8 mouse cellular contexts compared by ENCODE assay signal in the genomic region with DNA sequence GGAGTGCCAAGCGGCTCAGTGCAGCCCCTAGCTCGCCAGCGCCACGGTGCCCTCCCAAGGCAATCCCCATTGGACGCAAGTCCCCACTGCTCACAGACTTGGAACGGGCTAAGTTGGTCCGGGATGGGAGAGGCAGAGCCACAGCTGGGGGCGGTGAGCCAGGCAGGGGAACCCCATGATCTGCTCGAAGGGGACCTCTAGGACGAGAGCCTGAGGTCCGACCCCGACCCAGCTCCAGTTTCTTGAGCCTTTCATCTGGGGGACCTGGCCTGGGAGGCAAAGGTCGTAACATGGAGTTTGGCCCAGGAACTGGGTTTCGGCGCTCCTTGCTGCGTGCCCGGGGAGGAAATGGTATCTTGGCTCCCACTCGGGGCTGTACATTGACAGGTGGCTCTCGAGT. TPM values are rescaled to one million over a fixed set of nuclear protein-coding genes. Genes with fewer than 3 reads are reported as not detected.
DNase-seq lines count a peak whose midpoint lies in the region; ATAC-seq and TF ChIP-seq lines count a peak whose summit lies in the region.

No protein-coding gene starts in this region.

- H3K4me2 ChIP-seq in heart, embryonic 15.5 days, result peak overlapping the region; percentile 83
- H3K4me2 ChIP-seq in hindbrain, postnatal 0 days (ENCODE audit: low read depth, low read length), result peak overlapping the region; percentile 75

- H3K9me3 ChIP-seq in heart, embryonic 15.5 days (replicated peaks), result no peaks in the 10 kb centered on the region
- H3K9me3 ChIP-seq in embryonic facial prominence, embryonic 10.5 days, result no peaks in the 10 kb centered on the region
- no peaks in the 10 kb centered on the region for H3K9me3 ChIP-seq in hindbrain, postnatal 0 days (ENCODE audit: low read length)

- TF ChIP-seq CTCF in hindbrain, postnatal 0 days (IDR thresholded peaks at IDR 0.05; ENCODE audit: low read depth), result no peak

- peak overlapping the region; percentile 100 for H3K4me3 ChIP-seq in heart, embryonic 15.5 days
- H3K4me3 ChIP-seq in embryonic facial prominence, embryonic 10.5 days, result peak overlapping the region; percentile 96
- peak overlapping the region; percentile 78 for H3K4me3 ChIP-seq in hindbrain, postnatal 0 days (ENCODE audit: low read length)

- H3K9ac ChIP-seq in heart, embryonic 15.5 days, result peak overlapping the region; percentile 99; the same call in 1 of the 2 replicates
- H3K9ac ChIP-seq in hindbrain, postnatal 0 days (replicated peaks; ENCODE audit: low read length), result no peak overlapping the region

- no peak for ATAC-seq in heart, embryonic 15.5 days (replicated peaks; ENCODE audit: insufficient number of reproducible peaks, insufficient read depth, low FRiP score, low read depth)
- no peak for ATAC-seq in hindbrain, postnatal 0 days

- intact Hi-C loops in heart, postnatal 25 days (cut with DNase I), result no loop called here

- 90% methylated on average over 19 of the region's 19 CpGs for WGBS in heart, embryonic 15.5 days
- WGBS in embryonic facial prominence, embryonic 10.5 days, result 89% methylated on average over 19 of the region's 19 CpGs
- WGBS in hindbrain, postnatal 0 days, result 89% methylated on average over 19 of the region's 19 CpGs

- H3K4me1 ChIP-seq in heart, embryonic 15.5 days (replicated peaks), result peaks cover 30% of the 10 kb centered on the region
- H3K4me1 ChIP-seq in embryonic facial prominence, embryonic 10.5 days, result peaks cover 40% of the 10 kb centered on the region
- peaks cover 6% of the 10 kb centered on the region; the same call in 1 of the 2 replicates for H3K4me1 ChIP-seq in hindbrain, postnatal 0 days (ENCODE audit: insufficient read depth, low read length)

- no peaks in the 10 kb centered on the region for H3K27me3 ChIP-seq in heart, embryonic 15.5 days
- H3K27me3 ChIP-seq in embryonic facial prominence, embryonic 10.5 days (replicated peaks; ENCODE audit: low read depth, poor library complexity, severe bottlenecking), result no peaks in the 10 kb centered on the region
- no peaks in the 10 kb centered on the region for H3K27me3 ChIP-seq in hindbrain, postnatal 0 days (ENCODE audit: insufficient read depth, low read length)

- no peak overlapping the region for H3K27ac ChIP-seq in heart, embryonic 15.5 days
- 0 out of 2 replicates have a peak overlapping the region, but pooled peaks have one; percentile 100 for H3K27ac ChIP-seq in embryonic facial prominence, embryonic 10.5 days (replicated peaks)
- no peak overlapping the region for H3K27ac ChIP-seq in hindbrain, postnatal 0 days

- peaks cover 45% of the 10 kb centered on the region; the same call in 1 of the 2 replicates for H3K36me3 ChIP-seq in heart, embryonic 15.5 days
- peaks cover 74% of the 10 kb centered on the region for H3K36me3 ChIP-seq in embryonic facial prominence, embryonic 10.5 days (replicated peaks)
- peaks cover 32% of the 10 kb centered on the region; the same call in 1 of the 2 replicates for H3K36me3 ChIP-seq in hindbrain, postnatal 0 days (ENCODE audit: insufficient read depth, low read length)

- DNase-seq in heart, postnatal 25 days (ENCODE audit: low spot score), result no peak
- DNase-seq in embryonic facial prominence, embryonic 10.5 days (ENCODE audit: low spot score), result no peak
- DNase-seq in hindbrain, postnatal 0 days (ENCODE audit: low spot score), result no peak
- peak; percentile 11 for DNase-seq in neural tube, embryonic 10.5 days (ENCODE audit: extremely low spot score, low spot score)
- DNase-seq in frontal cortex, postnatal 36 days (ENCODE audit: low spot score in 2 of 2), result no peak
- no peak for DNase-seq in adrenal gland, adult 18-20 months (ENCODE audit: low spot score in 2 of 2)
- no peak for DNase-seq in urinary bladder, postnatal 36 days (ENCODE audit: low spot score in 2 of 2)

RNA-seq across cellular contexts. Expression of gene Usp21, which starts 1.3 kb away (rescaled TPM):
- polyA plus RNA-seq in heart, embryonic 15.5 days (2015; fragmentation: Nextera tagmentation; extraction: Ambion mirVana), result 44.9 and 55.6 TPM in 2 replicates
- 10 to 100 TPM; 19.7 to 21.3 TPM for total RNA-seq in heart, postnatal 25 days (2021)
- polyA plus RNA-seq in embryonic facial prominence, embryonic 10.5 days (2016; fragmentation: Nextera tagmentation; extraction: Ambion mirVana), result 106 and 107 TPM in 2 replicates
- total RNA-seq in hindbrain, postnatal 0 days (2014; rRNA removed), result 48.6 and 58.7 TPM in 2 replicates
- 71.7 and 73.3 TPM in 2 replicates for polyA plus RNA-seq in hindbrain, postnatal 0 days (2015; fragmentation: Nextera tagmentation; extraction: Ambion mirVana)
- 10 to 100 TPM; 38.5 to 41.8 TPM for total RNA-seq in adrenal gland, adult 18-20 months (2021)

RNA-seq across cellular contexts. Expression of gene Ppox, which starts 5.5 kb away (rescaled TPM):
- 32.7 and 47.2 TPM in 2 replicates for polyA plus RNA-seq in heart, embryonic 15.5 days (2015; fragmentation: Nextera tagmentation; extraction: Ambion mirVana)
- total RNA-seq in heart, postnatal 25 days (2021), result 10 to 100 TPM; 13.4 to 13.7 TPM
- 52.0 and 57.5 TPM in 2 replicates for polyA plus RNA-seq in embryonic facial prominence, embryonic 10.5 days (2016; fragmentation: Nextera tagmentation; extraction: Ambion mirVana)
- total RNA-seq in hindbrain, postnatal 0 days (2014; rRNA removed), result 35.0 and 44.3 TPM in 2 replicates
- polyA plus RNA-seq in hindbrain, postnatal 0 days (2015; fragmentation: Nextera tagmentation; extraction: Ambion mirVana), result 32.4 and 34.3 TPM in 2 replicates
- 10 to 100 TPM; 39.4 to 43.1 TPM for total RNA-seq in adrenal gland, adult 18-20 months (2021)

RNA-seq across cellular contexts. Expression of gene Ufc1, which starts 8.3 kb away (rescaled TPM):
- polyA plus RNA-seq in heart, embryonic 15.5 days (2015; fragmentation: Nextera tagmentation; extraction: Ambion mirVana), result 83.6 and 85.0 TPM in 2 replicates
- total RNA-seq in heart, postnatal 25 days (2021), result 10 to 100 TPM; 80.7 to 81.5 TPM
- polyA plus RNA-seq in embryonic facial prominence, embryonic 10.5 days (2016; fragmentation: Nextera tagmentation; extraction: Ambion mirVana), result 100 and 105 TPM in 2 replicates
- 88.3 and 90.1 TPM in 2 replicates for total RNA-seq in hindbrain, postnatal 0 days (2014; rRNA removed)
- 142 and 146 TPM in 2 replicates for polyA plus RNA-seq in hindbrain, postnatal 0 days (2015; fragmentation: Nextera tagmentation; extraction: Ambion mirVana)
- total RNA-seq in adrenal gland, adult 18-20 months (2021), result 100 to 1,000 TPM; 147 to 168 TPM

RNA-seq across cellular contexts. Expression of gene B4galt3, which starts 16.4 kb away (rescaled TPM):
- polyA plus RNA-seq in heart, embryonic 15.5 days (2015; fragmentation: Nextera tagmentation; extraction: Ambion mirVana), result 44.4 and 56.4 TPM in 2 replicates
- total RNA-seq in heart, postnatal 25 days (2021), result 10 to 100 TPM; 16.4 to 17.8 TPM
- polyA plus RNA-seq in embryonic facial prominence, embryonic 10.5 days (2016; fragmentation: Nextera tagmentation; extraction: Ambion mirVana), result 68.7 and 70.8 TPM in 2 replicates
- 80.5 and 101 TPM in 2 replicates for total RNA-seq in hindbrain, postnatal 0 days (2014; rRNA removed)
- polyA plus RNA-seq in hindbrain, postnatal 0 days (2015; fragmentation: Nextera tagmentation; extraction: Ambion mirVana), result 88.8 and 91.9 TPM in 2 replicates
- total RNA-seq in adrenal gland, adult 18-20 months (2021), result 10 to 100 TPM; 30.5 to 37.8 TPM

RNA-seq across cellular contexts. Expression of gene Ndufs2, which starts 35.3 kb away (rescaled TPM):
- polyA plus RNA-seq in heart, embryonic 15.5 days (2015; fragmentation: Nextera tagmentation; extraction: Ambion mirVana), result 514 and 535 TPM in 2 replicates
- 1,000 to 10,000 TPM; 1,437 to 1,441 TPM for total RNA-seq in heart, postnatal 25 days (2021)
- polyA plus RNA-seq in embryonic facial prominence, embryonic 10.5 days (2016; fragmentation: Nextera tagmentation; extraction: Ambion mirVana), result 269 and 279 TPM in 2 replicates
- 234 and 269 TPM in 2 replicates for total RNA-seq in hindbrain, postnatal 0 days (2014; rRNA removed)
- 279 and 286 TPM in 2 replicates for polyA plus RNA-seq in hindbrain, postnatal 0 days (2015; fragmentation: Nextera tagmentation; extraction: Ambion mirVana)
- 1,000 to 10,000 TPM in 1 of 2 experiments, 100 to 1,000 TPM in 1; 683 to 1,034 TPM for total RNA-seq in adrenal gland, adult 18-20 months (2021)
